Mouse (Mus musculus): ENCODE measurements around the gene Fuca1.
"Not testable (repeated sequence)": the region's sequence is repeated elsewhere in the genome, so short reads cannot be mapped to it uniquely, and the experiment has no call there.

Fuca1 gene

GRCm38 (mm10) chr4:135926195-135926808, 5.8 kb downstream of the Fuca1 start:
- no peak for DNase-seq

GRCm38 (mm10) chr4:135926861-135927260, 6.3 kb downstream of the Fuca1 start:
- no peak for DNase-seq

GRCm38 (mm10) chr4:135928376-135928775, 7.8 kb downstream of the Fuca1 start:
- DNase-seq, result no peak

- no peak for DNase-seq
These were observed 8.9 kb downstream of the Fuca1 start for GRCm38 (mm10) chr4:135929405-135929804.

GRCm38 (mm10) chr4:135929828-135930227, 9.3 kb downstream of the Fuca1 start:
- no peak for DNase-seq

GRCm38 (mm10) chr4:135930239-135930638, 9.7 kb downstream of the Fuca1 start:
- DNase-seq, result no peak

GRCm38 (mm10) chr4:135931832-135932231, 11.3 kb downstream of the Fuca1 start:
- DNase-seq, result peak; percentile 31

GRCm38 (mm10) chr4:135934708-135935500, 14.4 kb downstream of the Fuca1 start:
- no peak for DNase-seq

GRCm38 (mm10) chr4:135935502-135935901, 15.0 kb downstream of the Fuca1 start:
- no peak for DNase-seq

- no peak for DNase-seq
These were observed 18.3 kb downstream of the Fuca1 start for GRCm38 (mm10) chr4:135938858-135939257.

- not testable (repeated sequence) for DNase-seq
These were observed 20.5 kb downstream of the Fuca1 start for GRCm38 (mm10) chr4:135941026-135941425.

GRCm38 (mm10) chr4:135942193-135942592, 21.7 kb downstream of the Fuca1 start:
- DNase-seq, result no peak

- DNase-seq, result no peak
These were observed 22.9 kb downstream of the Fuca1 start for GRCm38 (mm10) chr4:135943389-135943788.

GRCm38 (mm10) chr4:135945706-135946105, 25.2 kb downstream of the Fuca1 start:
- DNase-seq, result no peak

GRCm38 (mm10) chr4:135946278-135946658, 25.7 kb downstream of the Fuca1 start, which contains the start of gene Hmgcl:
Gene Hmgcl (plus strand): TSS chr4:135946448.
- DNase-seq, result peak; percentile 98

GRCm38 (mm10) chr4:135946659-135947301, 26.2 kb downstream of the Fuca1 start:
- peak; percentile 49 for DNase-seq

- no peak for DNase-seq
These were observed 27.6 kb downstream of the Fuca1 start for GRCm38 (mm10) chr4:135948142-135948541.

GRCm38 (mm10) chr4:135949475-135949874, 28.9 kb downstream of the Fuca1 start:
- peak; percentile 28 for DNase-seq

- DNase-seq, result no peak
These were observed 29.4 kb downstream of the Fuca1 start for GRCm38 (mm10) chr4:135949911-135950310.

GRCm38 (mm10) chr4:135950365-135950764, 29.8 kb downstream of the Fuca1 start:
- no peak for DNase-seq

GRCm38 (mm10) chr4:135951505-135951904, 31.0 kb downstream of the Fuca1 start:
- no peak for DNase-seq

- DNase-seq, result no peak
These were observed 32.6 kb downstream of the Fuca1 start for GRCm38 (mm10) chr4:135953179-135953578.

- peak; percentile 83 for DNase-seq
These were observed 33.7 kb downstream of the Fuca1 start for GRCm38 (mm10) chr4:135954241-135954640.

- DNase-seq, result no peak
These were observed 35.4 kb downstream of the Fuca1 start for GRCm38 (mm10) chr4:135955886-135956285.
